Mouse (Mus musculus) lung, postnatal 0 days (tissue): ENCODE data around the gene Rab11fip4. TPM values are rescaled to one million over a fixed set of nuclear protein-coding genes. Genes with fewer than 3 reads are reported as not detected.

ENCODE experiments used
- ATAC-seq: fragments of 200-750 bp; cut with Nextera tagmentation; 2 replicates; pipeline ENCODE4 v1.8.0; 2017; ENCODE audit warnings: moderate library complexity
- DNase-seq: peaks from one replicate; pipeline ENCODE4 v3.0.0-alpha.2; 2016; ENCODE audit warnings: low spot score
- H3K27ac ChIP-seq: fragments of 300-500 bp; sonication (generic); 2 replicates; pipeline ENCODE4 v1.5.1; 2014; ENCODE audit warnings: antibody characterized with exemption, mild to moderate bottlenecking, low read length, mixed read lengths
- H3K27me3 ChIP-seq: fragments of 300-500 bp; sonication (generic); replicated peaks from 2 replicates; pipeline ENCODE4 v1.6.1; 2014; ENCODE audit warnings: low read length, mixed read lengths; ENCODE audit not compliant: insufficient read depth
- H3K36me3 ChIP-seq: fragments of 300-500 bp; sonication (generic); 2 replicates; pipeline ENCODE4 v1.6.1; 2014; ENCODE audit warnings: low read length, mixed read lengths; ENCODE audit not compliant: insufficient read depth
- H3K4me1 ChIP-seq: fragments of 300-500 bp; sonication (generic); 2 replicates; pipeline ENCODE4 v1.6.1; 2014; ENCODE audit warnings: antibody characterized with exemption, low read depth, low read length, mixed read lengths; ENCODE audit not compliant: insufficient read depth
- H3K4me2 ChIP-seq: fragments of 300-500 bp; sonication (generic); replicated peaks from 2 replicates; pipeline ENCODE4 v1.6.1; 2014; ENCODE audit warnings: low read depth, mild to moderate bottlenecking, low read length, moderate library complexity, mixed read lengths
- H3K4me3 ChIP-seq: fragments of 300-500 bp; sonication (generic); 2 replicates; pipeline ENCODE4 v1.5.1; 2014; ENCODE audit warnings: low read depth, low read length
- H3K9ac ChIP-seq: fragments of 300-500 bp; sonication (generic); replicated peaks from 2 replicates; pipeline ENCODE4 v1.6.1; 2014; ENCODE audit warnings: low read depth, mild to moderate bottlenecking
- H3K9me3 ChIP-seq: fragments of 300-500 bp; sonication (generic); 2 replicates; pipeline ENCODE4 v1.6.1; 2016; ENCODE audit warnings: low read length, mixed read lengths
- CTCF ChIP-seq: IDR thresholded peaks from 2 replicates; pipeline ENCODE4 v1.5.1; 2016; ENCODE audit warnings: antibody characterized with exemption, mild to moderate bottlenecking
- EP300 ChIP-seq: IDR thresholded peaks from 2 replicates; pipeline ENCODE4 v1.6.1; 2016; ENCODE audit warnings: antibody characterized with exemption, mild to moderate bottlenecking, control low read depth
- WGBS: fragments of 180-500 bp; shearing (Covaris S2); extraction: QIAGEN DNeasy Blood & Tissue Kit; methylation state at CpG from one replicate; pipeline ENCODE4 v1.1.7; 2014; 5-methylcytosine and 5-hydroxymethylcytosine counted together
- polyA plus RNA-seq: library from polyadenylated mRNA; unstranded; fragments of >200 nt; fragmentation: Nextera tagmentation; extraction: Ambion mirVana; gene quantifications from 2 replicates; pipeline ENCODE4 v1.2.1, GENCODE M21; 2015

Gene Rab11fip4
- polyA plus RNA-seq, 1 experiment from 2014 or later, result 0.74 TPM

GRCm38 (mm10) chr11:79570319-79570718 lies 20.7 kb upstream of the Rab11fip4 start:
- Histone ChIP-seq H3K4me1 (no peaks in the 10 kb centered on the region), H3K9ac (no peak overlapping the region), H3K9me3 (no peaks in the 10 kb centered on the region), H3K27ac (no peak overlapping the region), H3K36me3 (peaks cover 34% of the 10 kb centered on the region), H3K27me3 (no peaks in the 10 kb centered on the region), H3K4me2 (no peak overlapping the region), H3K4me3 (no peak overlapping the region)
- ATAC-seq, result no peak
- 90% methylated on average over 2 of the region's 2 CpGs for WGBS
- TF ChIP-seq EP300 (no peak), CTCF (no peak)
- DNase-seq, result no peak

- H3K4me3 ChIP-seq, result no peak overlapping the region
- 80% methylated on average over 3 of the region's 3 CpGs for WGBS
- no peak overlapping the region for H3K4me2 ChIP-seq
- H3K9ac ChIP-seq, result no peak overlapping the region
- H3K36me3 ChIP-seq, result peaks cover 18% of the 10 kb centered on the region
- ATAC-seq (no peak), DNase-seq (no peak)
- TF ChIP-seq EP300 (no peak), CTCF (no peak)
- no peak overlapping the region for H3K27ac ChIP-seq
- no peaks in the 10 kb centered on the region for H3K9me3 ChIP-seq
- no peaks in the 10 kb centered on the region for H3K27me3 ChIP-seq
- H3K4me1 ChIP-seq, result no peaks in the 10 kb centered on the region
Measured at GRCm38 (mm10) chr11:79573836-79574235, 17.2 kb upstream of the Rab11fip4 start.

GRCm38 (mm10) chr11:79575383-79576073 lies 15.5 kb upstream of the Rab11fip4 start:
- H3K4me2 ChIP-seq, result no peak overlapping the region
- DNase-seq (no peak), ATAC-seq (no peak)
- no peaks in the 10 kb centered on the region for H3K27me3 ChIP-seq
- no peaks in the 10 kb centered on the region for H3K4me1 ChIP-seq
- TF ChIP-seq CTCF (no peak), EP300 (no peak)
- 89% methylated on average over 14 of the region's 14 CpGs for WGBS
- no peak overlapping the region for H3K9ac ChIP-seq
- no peaks in the 10 kb centered on the region for H3K9me3 ChIP-seq
- H3K36me3 ChIP-seq, result peaks cover 10% of the 10 kb centered on the region; the same call in 1 of the 2 replicates
- no peak overlapping the region for H3K27ac ChIP-seq
- H3K4me3 ChIP-seq, result no peak overlapping the region

- Histone ChIP-seq H3K4me2 (no peak overlapping the region), H3K36me3 (peaks cover 6% of the 10 kb centered on the region; the same call in 1 of the 2 replicates), H3K4me1 (no peaks in the 10 kb centered on the region), H3K4me3 (no peak overlapping the region), H3K9ac (no peak overlapping the region), H3K27ac (no peak overlapping the region), H3K27me3 (no peaks in the 10 kb centered on the region), H3K9me3 (no peaks in the 10 kb centered on the region)
- DNase-seq (peak; percentile 78), ATAC-seq (peak; percentile 58)
- TF ChIP-seq CTCF, result peak; percentile 83
- no peak for TF ChIP-seq EP300
- 41% methylated on average over 5 of the region's 5 CpGs for WGBS
Measured at GRCm38 (mm10) chr11:79577741-79578140, 13.3 kb upstream of the Rab11fip4 start.

- no peaks in the 10 kb centered on the region for H3K36me3 ChIP-seq
- H3K9ac ChIP-seq, result no peak overlapping the region
- no peaks in the 10 kb centered on the region for H3K9me3 ChIP-seq
- peak; percentile 35 for TF ChIP-seq CTCF
- TF ChIP-seq EP300, result no peak
- no peak overlapping the region for H3K27ac ChIP-seq
- no peak for ATAC-seq
- 52% methylated on average over 4 of the region's 4 CpGs for WGBS
- H3K4me3 ChIP-seq, result no peak overlapping the region
- no peaks in the 10 kb centered on the region for H3K4me1 ChIP-seq
- no peak overlapping the region for H3K4me2 ChIP-seq
- no peaks in the 10 kb centered on the region for H3K27me3 ChIP-seq
- DNase-seq, result no peak
Measured at GRCm38 (mm10) chr11:79580660-79581059, 10.4 kb upstream of the Rab11fip4 start.

DNA sequence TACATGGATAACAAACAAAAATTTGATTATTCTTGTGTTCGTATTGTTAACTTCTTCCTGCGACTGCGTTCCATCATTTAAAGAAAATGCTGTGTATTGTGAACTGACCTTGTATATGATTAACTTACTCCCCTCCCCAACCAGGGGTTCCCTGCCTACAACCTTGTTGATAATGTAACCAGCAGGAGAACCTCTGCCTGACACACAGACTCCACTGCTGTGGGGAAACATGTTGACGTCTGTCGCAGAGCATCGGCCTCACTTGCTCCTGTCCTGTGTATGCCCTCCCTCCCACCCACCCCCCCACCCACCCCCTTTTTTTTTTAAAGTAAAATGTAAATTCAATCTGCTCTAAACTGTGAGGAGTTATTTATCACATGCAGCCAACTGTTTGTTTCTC lies 9.8 kb upstream of the Rab11fip4 start:
- no peaks in the 10 kb centered on the region for H3K4me1 ChIP-seq
- no peaks in the 10 kb centered on the region for H3K27me3 ChIP-seq
- TF ChIP-seq CTCF (no peak), EP300 (no peak)
- ATAC-seq (no peak), DNase-seq (no peak)
- H3K36me3 ChIP-seq, result no peaks in the 10 kb centered on the region
- no peaks in the 10 kb centered on the region for H3K9me3 ChIP-seq
- H3K9ac ChIP-seq, result no peak overlapping the region
- H3K4me3 ChIP-seq, result no peak overlapping the region
- H3K27ac ChIP-seq, result no peak overlapping the region
- WGBS, result 79% methylated on average over 6 of the region's 6 CpGs
- no peak overlapping the region for H3K4me2 ChIP-seq
